Mouse (Mus musculus) forebrain, embryonic 15.5 days (tissue): ENCODE measurements around the gene Gpatch1. TPM values are rescaled to one million over a fixed set of nuclear protein-coding genes. Genes with fewer than 3 reads are reported as not detected.

ENCODE experiments used
- ATAC-seq: fragments of 200-750 bp; cut with Nextera tagmentation; replicated peaks from 2 replicates; pipeline ENCODE4 v1.8.0; 2017; ENCODE audit warnings: mild to moderate bottlenecking, moderate TSS enrichment, moderate library complexity
- H3K27ac ChIP-seq: fragments of 300-500 bp; sonication (generic); replicated peaks from 2 replicates; pipeline ENCODE4 v1.5.1; 2015; ENCODE audit warnings: mild to moderate bottlenecking, inconsistent platforms
- H3K27me3 ChIP-seq: fragments of 300-500 bp; sonication (generic); 2 replicates; pipeline ENCODE4 v1.6.1; 2015; ENCODE audit warnings: inconsistent platforms
- H3K36me3 ChIP-seq: fragments of 300-500 bp; sonication (generic); 2 replicates; pipeline ENCODE4 v1.6.1; 2015; ENCODE audit warnings: mild to moderate bottlenecking, inconsistent platforms
- H3K4me1 ChIP-seq: fragments of 300-500 bp; sonication (generic); 2 replicates; pipeline ENCODE4 v1.6.1; 2015; ENCODE audit warnings: inconsistent platforms
- H3K4me2 ChIP-seq: fragments of 300-500 bp; sonication (generic); replicated peaks from 2 replicates; pipeline ENCODE4 v1.6.1; 2015; ENCODE audit warnings: mild to moderate bottlenecking, inconsistent platforms
- H3K4me3 ChIP-seq: fragments of 300-500 bp; sonication (generic); 2 replicates; pipeline ENCODE4 v1.5.1; 2015; ENCODE audit warnings: mild to moderate bottlenecking, inconsistent platforms
- H3K9ac ChIP-seq: fragments of 300-500 bp; sonication (generic); replicated peaks from 2 replicates; pipeline ENCODE4 v1.6.1; 2015; ENCODE audit warnings: mild to moderate bottlenecking, inconsistent platforms
- H3K9me3 ChIP-seq: fragments of 300-500 bp; sonication (generic); 2 replicates; pipeline ENCODE4 v1.6.1; 2016; ENCODE audit warnings: inconsistent platforms
- WGBS: fragments of 180-500 bp; shearing (Covaris S2); methylation state at CpG from one replicate; pipeline ENCODE4 v1.1.7; 2015; ENCODE audit warnings: mixed read lengths; 5-methylcytosine and 5-hydroxymethylcytosine counted together
- polyA plus RNA-seq: library from polyadenylated mRNA; unstranded; fragments of >200 nt; fragmentation: Nextera tagmentation; extraction: Ambion mirVana; gene quantifications from 2 replicates; pipeline ENCODE4 v1.2.1, GENCODE M21; 2015

The Gpatch1 gene
- polyA plus RNA-seq, 1 experiment from 2014 or later = 25.2 TPM

DNA sequence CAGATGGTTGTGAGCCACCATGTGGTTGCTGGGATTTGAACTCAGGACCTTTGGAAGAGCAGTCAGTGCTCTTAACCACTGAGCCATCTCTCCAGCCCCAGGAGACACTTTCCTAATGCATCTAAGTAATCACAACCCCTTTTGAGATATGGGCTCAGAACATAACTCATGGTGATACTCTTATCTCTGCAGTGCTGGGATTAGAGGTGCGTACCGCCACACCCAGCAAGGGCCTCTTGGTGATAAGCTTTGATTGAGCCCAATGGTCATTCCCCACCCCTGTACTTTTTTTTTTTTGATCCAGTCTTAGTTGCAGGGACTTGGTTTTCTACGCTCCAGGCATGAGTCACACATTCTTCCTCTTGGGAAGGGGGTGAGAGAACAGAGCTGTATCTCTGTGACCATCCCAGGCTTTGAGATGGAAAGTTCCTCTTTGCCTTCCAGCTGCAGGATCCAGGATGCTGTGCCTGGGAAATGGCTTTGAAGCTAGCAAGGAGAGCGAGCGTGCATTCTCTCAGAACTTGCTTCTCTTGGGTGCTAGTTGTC is 26.6 kb upstream of the Gpatch1 start:
- WGBS = 93% methylated on average over 5 of the region's 5 CpGs

DNA sequence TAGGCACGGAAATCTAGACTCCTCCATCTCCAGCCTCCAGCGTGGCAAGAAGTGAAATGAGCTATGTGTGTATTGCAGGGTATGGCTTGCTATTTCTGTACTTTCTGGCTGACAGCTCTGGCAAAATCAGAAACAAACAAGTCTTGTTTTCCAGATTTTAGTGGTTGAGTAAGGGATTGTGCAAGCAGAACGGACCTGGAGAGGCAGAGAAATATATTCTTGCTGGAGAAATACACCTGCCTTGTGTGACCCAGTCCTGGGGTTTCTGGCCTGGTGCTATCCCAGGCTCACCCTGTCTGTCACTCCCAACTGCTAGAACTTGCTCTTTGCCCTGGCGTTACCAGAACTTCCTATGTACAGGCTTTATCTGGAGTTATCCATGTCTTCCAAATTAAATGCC is 24.3 kb upstream of the Gpatch1 start:
- Histone ChIP-seq H3K9ac (no peak overlapping the region), H3K4me1 (no peaks in the 10 kb centered on the region), H3K36me3 (no peaks in the 10 kb centered on the region), H3K4me2 (no peak overlapping the region), H3K4me3 (no peak overlapping the region), H3K27me3 (no peaks in the 10 kb centered on the region), H3K27ac (no peak overlapping the region), H3K9me3 (no peaks in the 10 kb centered on the region)
- ATAC-seq = no peak
- WGBS = 82% methylated on average over 4 of the region's 4 CpGs

More for the DNA sequence above, 26.6 kb upstream of the Gpatch1 start:
- Histone ChIP-seq H3K4me3 (no peak overlapping the region), H3K9ac (no peak overlapping the region), H3K4me1 (no peaks in the 10 kb centered on the region), H3K27ac (no peak overlapping the region), H3K27me3 (no peaks in the 10 kb centered on the region), H3K36me3 (no peaks in the 10 kb centered on the region), H3K9me3 (no peaks in the 10 kb centered on the region), H3K4me2 (no peak overlapping the region)
- ATAC-seq = no peak

DNA sequence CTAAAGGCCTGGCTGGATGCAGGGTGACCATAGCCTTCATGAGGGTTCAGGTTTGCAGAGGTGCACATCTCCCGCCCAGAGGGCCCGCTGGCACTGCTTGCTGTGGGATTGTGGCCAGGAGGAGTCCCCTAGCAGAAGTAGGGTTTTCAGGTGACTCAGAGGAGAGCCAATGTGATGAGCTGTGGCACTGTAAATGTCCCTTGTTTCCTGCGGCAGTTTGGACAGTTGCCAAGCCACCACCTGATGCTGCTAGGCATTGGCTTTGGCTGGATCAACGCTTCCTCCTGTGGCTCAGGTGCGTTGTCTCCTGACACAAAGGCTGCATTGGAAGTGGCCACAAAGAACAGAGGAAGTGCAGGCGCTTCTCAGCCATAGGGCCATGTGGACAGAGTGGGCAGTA is 23.0 kb upstream of the Gpatch1 start:
- 74% methylated on average over 6 of the region's 6 CpGs for WGBS
- H3K9me3 ChIP-seq = no peaks in the 10 kb centered on the region
- no peak overlapping the region for H3K4me2 ChIP-seq
- H3K4me1 ChIP-seq = no peaks in the 10 kb centered on the region
- no peak for ATAC-seq
- no peak overlapping the region for H3K9ac ChIP-seq
- H3K27me3 ChIP-seq = 0 out of 2 replicates have a peak, but pooled peaks cover 4% of the 10 kb centered on the region
- no peaks in the 10 kb centered on the region for H3K36me3 ChIP-seq
- H3K27ac ChIP-seq = no peak overlapping the region
- no peak overlapping the region for H3K4me3 ChIP-seq

DNA sequence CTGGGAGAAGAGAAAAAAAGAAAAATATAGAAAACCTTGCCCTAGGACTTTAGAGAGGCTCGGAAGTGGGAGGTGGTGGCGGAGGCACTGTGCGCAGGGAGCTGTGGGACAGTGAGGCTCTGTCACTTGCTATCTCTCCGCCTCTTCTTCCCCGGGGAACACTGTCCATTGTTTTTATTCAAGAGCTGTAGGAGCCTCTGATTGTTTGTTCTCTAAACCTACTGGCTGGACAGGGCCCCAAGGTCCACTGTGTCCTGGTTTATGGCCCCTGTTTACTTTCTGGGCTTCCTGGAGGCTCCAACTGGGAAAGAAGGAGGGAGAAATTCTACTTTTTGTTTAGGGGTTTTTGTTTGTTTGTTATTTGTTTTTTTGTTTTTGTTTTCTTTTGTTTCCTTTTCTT is 22.0 kb upstream of the Gpatch1 start:
- peaks cover 1% of the 10 kb centered on the region for H3K4me1 ChIP-seq
- no peak overlapping the region for H3K4me2 ChIP-seq
- no peaks in the 10 kb centered on the region for H3K9me3 ChIP-seq
- H3K9ac ChIP-seq = no peak overlapping the region
- H3K27ac ChIP-seq = no peak overlapping the region
- ATAC-seq = no peak
- H3K36me3 ChIP-seq = no peaks in the 10 kb centered on the region
- H3K27me3 ChIP-seq = 0 out of 2 replicates have a peak, but pooled peaks cover 13% of the 10 kb centered on the region
- no peak overlapping the region for H3K4me3 ChIP-seq
- 24% methylated on average over 5 of the region's 5 CpGs for WGBS

DNA sequence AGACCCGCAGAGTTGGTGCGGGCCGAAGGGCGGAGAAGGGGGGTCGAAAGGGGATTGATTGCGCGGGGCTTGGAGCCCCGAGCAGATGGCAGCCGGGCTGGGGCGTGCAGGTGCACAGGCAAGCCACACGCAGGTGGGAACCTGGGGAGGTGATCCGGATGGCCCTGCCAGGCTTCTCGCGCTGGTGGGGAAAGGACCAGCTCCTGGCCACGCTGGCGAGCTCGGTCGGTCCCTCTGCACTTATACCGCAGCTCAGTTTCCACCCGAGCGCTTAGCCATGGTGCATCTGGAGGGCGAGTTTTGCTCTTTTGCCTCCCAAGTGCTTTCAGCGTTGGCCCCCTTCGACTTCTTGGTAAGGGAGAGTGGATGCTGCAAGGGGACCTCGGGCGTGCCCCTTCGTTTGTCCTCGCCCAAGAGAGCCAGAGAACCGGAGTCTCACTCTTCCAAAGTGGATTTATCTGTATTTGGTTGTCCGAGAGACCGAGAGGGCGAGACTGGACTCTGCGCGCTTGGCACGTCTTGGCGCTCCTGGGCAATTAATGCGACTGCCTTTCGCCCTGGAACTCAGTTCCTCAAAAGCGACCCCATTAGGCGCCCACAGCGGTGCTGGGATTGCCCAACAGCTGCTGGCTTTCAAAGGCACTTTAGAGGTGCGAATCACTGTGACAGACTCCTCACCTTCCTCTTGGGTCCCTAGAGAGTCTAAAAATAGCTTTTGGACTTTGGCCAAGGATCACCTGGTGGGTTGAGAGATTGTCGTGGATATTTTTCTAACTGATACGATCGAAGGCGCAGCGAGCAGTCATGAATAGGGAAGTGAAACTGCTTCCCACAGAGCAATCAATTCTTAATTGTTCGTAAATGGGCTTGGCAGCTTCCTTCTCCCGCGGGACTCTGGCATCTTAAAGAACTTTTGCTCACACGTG is 16.6 kb upstream of the Gpatch1 start:
- Histone ChIP-seq H3K4me2 (peak overlapping the region; percentile 99), H3K27me3 (peaks cover 21% of the 10 kb centered on the region; the same call in 1 of the 2 replicates), H3K36me3 (no peaks in the 10 kb centered on the region), H3K9ac (peak overlapping the region; percentile 47), H3K9me3 (no peaks in the 10 kb centered on the region), H3K4me3 (peak overlapping the region; percentile 58), H3K4me1 (peaks cover 16% of the 10 kb centered on the region), H3K27ac (no peak overlapping the region)
- no peak; the same call in 1 of the 2 replicates for ATAC-seq
- WGBS = under 1% methylated on average over 47 of the region's 51 CpGs

DNA sequence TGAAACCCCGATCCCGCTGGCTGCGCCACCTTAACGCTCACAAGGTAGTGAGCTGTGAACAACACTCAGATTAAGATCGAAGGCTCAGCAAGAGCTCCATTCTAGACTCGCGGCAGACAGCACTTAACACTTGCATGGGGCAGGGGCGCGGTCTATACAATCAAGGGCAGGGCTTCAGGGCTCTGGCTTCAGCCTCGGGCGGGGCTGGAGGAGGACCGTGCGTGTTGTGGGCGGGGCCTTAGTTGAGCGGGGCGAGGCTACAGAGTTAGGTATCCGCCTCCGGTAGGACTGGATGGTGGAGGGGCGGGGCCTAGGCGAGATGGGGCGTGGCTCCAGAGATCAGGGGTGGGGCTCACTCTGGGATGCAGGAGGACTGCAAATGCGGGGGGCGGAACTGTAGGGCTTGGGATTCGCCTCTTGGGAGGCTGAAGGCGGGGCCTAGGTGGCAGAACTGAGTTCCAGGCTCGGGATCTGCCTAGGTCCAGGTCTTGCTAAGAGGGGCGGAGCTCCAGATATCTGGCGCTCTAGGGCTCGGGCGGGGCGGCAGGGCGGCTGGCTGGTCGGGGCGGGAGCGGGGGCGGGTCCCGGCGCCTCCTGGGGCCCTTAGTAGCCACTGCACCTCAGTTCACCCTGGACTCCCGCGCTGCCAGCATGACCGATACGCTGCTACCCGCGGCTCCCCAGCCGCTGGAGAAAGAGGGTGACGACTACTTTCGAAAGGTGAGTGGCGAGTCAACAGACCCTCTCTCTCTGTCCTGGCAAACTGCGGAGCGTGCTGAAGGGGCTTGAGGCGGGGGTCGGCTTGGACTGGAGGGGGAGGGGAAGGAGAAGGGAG is 15.7 kb upstream of the Gpatch1 start, which contains the start of gene Rhpn2:
TSS of gene Rhpn2 (plus strand) at position 479 of the 835 bp plus-strand sequence.
- Histone ChIP-seq H3K4me2 (peak within 1 kb of the TSS; percentile 99), H3K36me3 (no peaks in the 10 kb centered on the region), H3K9ac (peak within 1 kb of the TSS; percentile 47), H3K9me3 (no peaks in the 10 kb centered on the region), H3K27me3 (peaks cover 21% of the 10 kb centered on the region; the same call in 1 of the 2 replicates), H3K4me3 (peak within 1 kb of the TSS; percentile 58), H3K27ac (peak within 1 kb of the TSS; percentile 33), H3K4me1 (peaks cover 16% of the 10 kb centered on the region)
- peak; percentile 98 for ATAC-seq
- WGBS = under 1% methylated on average over 50 of the region's 52 CpGs

DNA sequence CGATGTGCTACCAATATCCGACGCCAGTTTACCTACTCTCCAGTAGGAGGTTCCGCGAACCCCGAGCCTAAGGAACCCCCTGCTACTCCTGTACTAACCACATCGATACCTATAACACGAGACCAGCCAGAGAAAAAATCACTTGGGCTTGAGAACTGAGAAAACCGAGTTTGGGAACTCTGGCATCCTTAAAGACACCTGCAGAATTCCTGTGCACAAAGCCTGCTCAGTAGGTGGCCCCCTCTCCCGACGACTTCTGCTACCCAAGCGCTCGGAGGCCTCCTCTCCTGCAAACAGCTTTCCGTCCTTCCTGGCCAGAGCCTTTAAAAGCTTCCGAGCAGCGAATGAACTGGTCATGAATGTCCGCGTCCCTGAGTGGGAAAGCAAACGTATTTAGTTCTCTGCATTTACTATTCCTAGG is 15.0 kb upstream of the Gpatch1 start:
- Histone ChIP-seq H3K9me3 (no peaks in the 10 kb centered on the region), H3K4me2 (peak overlapping the region; percentile 99), H3K9ac (peak overlapping the region; percentile 36), H3K4me1 (peaks cover 16% of the 10 kb centered on the region), H3K36me3 (no peaks in the 10 kb centered on the region), H3K27ac (peak overlapping the region; percentile 33), H3K27me3 (peaks cover 21% of the 10 kb centered on the region; the same call in 1 of the 2 replicates), H3K4me3 (peak overlapping the region; percentile 58)
- under 1% methylated on average over 19 of the region's 19 CpGs for WGBS
- peak; percentile 43 for ATAC-seq

DNA sequence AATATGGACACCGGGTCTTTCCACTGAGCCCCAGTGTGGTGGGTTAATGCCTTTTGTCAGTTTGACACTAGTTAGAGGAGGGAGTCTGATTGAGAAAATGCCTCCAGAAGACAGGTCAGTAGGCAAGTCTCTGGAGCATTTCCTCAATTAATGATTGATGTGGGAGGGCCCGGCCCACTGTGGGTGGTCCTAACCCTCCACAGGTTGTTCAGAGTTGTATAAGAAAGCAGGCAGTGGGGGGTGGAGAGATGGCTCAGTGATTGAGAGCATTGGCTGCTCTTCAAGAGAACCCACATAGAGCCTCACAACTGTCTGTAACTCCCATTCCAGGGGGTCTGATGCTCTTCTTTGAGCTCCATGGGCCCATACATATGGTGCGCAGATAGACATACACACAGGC is 13.3 kb upstream of the Gpatch1 start:
- Histone ChIP-seq H3K9me3 (no peaks in the 10 kb centered on the region), H3K9ac (no peak overlapping the region), H3K4me3 (no peak overlapping the region), H3K27ac (no peak overlapping the region), H3K4me1 (peaks cover 16% of the 10 kb centered on the region), H3K36me3 (no peaks in the 10 kb centered on the region), H3K4me2 (no peak overlapping the region), H3K27me3 (peaks cover 17% of the 10 kb centered on the region; the same call in 1 of the 2 replicates)
- 65% methylated on average over 3 of the region's 3 CpGs for WGBS
- no peak for ATAC-seq

DNA sequence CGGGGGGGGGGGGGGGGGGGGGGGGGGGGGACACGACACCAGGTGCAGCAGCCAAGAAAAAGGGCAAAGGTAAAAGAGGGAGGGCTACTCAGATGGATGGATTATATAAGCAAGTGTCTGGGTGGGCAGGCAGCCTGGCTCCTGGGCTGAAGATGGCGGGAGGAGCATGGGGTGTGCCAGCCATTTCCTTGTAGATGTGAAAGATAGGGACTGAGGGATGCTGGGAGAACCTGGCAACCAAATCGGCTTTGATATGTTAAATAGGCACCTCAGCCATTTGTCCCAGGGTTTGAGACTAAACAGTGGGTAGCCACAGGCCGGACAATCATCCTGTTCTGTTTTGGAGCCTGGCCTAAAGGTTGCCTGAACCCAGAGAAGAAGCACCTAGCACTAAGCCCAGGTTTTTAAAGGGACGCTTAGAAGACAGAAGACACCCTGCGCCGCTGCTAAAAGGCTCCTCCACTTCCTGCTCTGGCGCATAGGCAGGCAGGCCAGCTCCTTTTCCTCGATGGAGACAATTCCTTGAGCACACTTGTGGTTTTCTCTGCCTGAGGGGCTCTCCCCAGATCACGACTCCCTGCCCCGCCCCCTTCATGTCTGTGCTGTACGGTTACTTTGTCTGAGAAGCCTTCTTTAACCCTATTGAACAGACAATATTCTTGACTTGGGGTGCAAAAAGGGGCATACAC is 4.6 kb upstream of the Gpatch1 start:
- no peak for ATAC-seq
- Histone ChIP-seq H3K4me2 (peak overlapping the region; percentile 24), H3K27me3 (no peaks in the 10 kb centered on the region), H3K27ac (no peak overlapping the region), H3K36me3 (no peaks in the 10 kb centered on the region), H3K4me1 (peaks cover 7% of the 10 kb centered on the region; the same call in 1 of the 2 replicates), H3K9ac (no peak overlapping the region), H3K4me3 (peak overlapping the region; percentile 9; the same call in 1 of the 2 replicates), H3K9me3 (no peaks in the 10 kb centered on the region)
- 7% methylated on average over 12 of the region's 13 CpGs for WGBS

DNA sequence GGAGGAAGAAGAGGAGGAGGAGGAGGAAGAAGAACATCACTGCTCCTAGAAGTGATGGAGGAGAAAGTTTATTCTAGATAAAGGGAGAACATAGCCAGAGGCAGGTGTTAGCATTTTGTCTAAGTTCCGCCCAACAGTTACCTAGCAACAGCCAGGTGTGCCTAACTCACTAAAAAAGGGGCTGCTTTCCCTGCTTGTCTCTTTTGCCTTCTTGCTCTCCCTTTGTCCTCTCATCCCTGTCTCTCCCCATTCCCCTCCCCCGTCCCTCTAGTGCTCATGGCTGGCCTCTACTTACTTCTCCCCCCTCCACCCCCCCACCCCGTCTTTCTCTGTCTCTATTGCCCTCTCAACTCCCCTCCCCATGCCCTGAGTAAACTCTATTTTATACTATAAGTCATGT is 3.9 kb upstream of the Gpatch1 start:
- Histone ChIP-seq H3K9ac (no peak overlapping the region), H3K36me3 (no peaks in the 10 kb centered on the region), H3K9me3 (no peaks in the 10 kb centered on the region), H3K4me2 (no peak overlapping the region), H3K4me3 (no peak overlapping the region), H3K4me1 (peaks cover 14% of the 10 kb centered on the region), H3K27ac (no peak overlapping the region), H3K27me3 (no peaks in the 10 kb centered on the region)
- 56% methylated on average over 3 of the region's 3 CpGs for WGBS
- no peak for ATAC-seq

DNA sequence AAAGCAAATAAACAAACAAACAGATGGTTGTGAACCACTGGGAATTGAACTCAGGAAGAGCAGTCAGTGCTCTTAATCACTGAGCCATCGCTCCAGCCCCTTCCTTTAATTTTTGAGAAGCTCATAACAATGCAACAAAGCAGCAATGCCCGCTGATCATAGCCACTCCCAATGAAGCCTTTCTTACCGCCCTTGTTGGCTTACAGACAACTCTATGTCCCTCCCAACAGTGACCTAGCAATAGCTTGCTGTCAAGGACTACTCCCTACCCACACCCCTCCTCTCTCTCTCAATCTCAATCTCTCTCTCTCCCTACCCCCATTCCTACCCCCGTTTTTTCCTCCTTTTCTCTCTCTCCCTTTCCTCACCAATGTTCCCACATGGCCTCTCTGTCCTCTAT is 1.5 kb upstream of the Gpatch1 start:
- H3K36me3 ChIP-seq = no peaks in the 10 kb centered on the region
- 80% methylated on average over 4 of the region's 4 CpGs for WGBS

More for the DNA sequence above, 1.5 kb upstream of the Gpatch1 start:
- no peak overlapping the region for H3K27ac ChIP-seq
- H3K4me3 ChIP-seq = no peak overlapping the region
- peaks cover 16% of the 10 kb centered on the region for H3K4me1 ChIP-seq
- no peaks in the 10 kb centered on the region for H3K9me3 ChIP-seq
- no peak overlapping the region for H3K4me2 ChIP-seq
- ATAC-seq = no peak
- no peak overlapping the region for H3K9ac ChIP-seq
- H3K27me3 ChIP-seq = no peaks in the 10 kb centered on the region
